Mouse (Mus musculus): Measurements from ENCODE around the gene Tbc1d30. TPM values are rescaled to one million over a fixed set of nuclear protein-coding genes. Genes with fewer than 3 reads are reported as not detected.
A peak's percentile ranks its signal among the peaks of the same experiment; 100 is the strongest.

Tbc1d30 gene
- total RNA-seq, 2 experiments from 2014 or later: 7.3 TPM; not detected in 1

GRCm38 (mm10) chr10:121315321-121316283 is 35.5 kb downstream of the Tbc1d30 start:
- ATAC-seq (replicated peaks; ENCODE audit: poor library complexity, severe bottlenecking): peak; percentile 66

- no peak for ATAC-seq (replicated peaks; ENCODE audit: poor library complexity, severe bottlenecking)
Measured at GRCm38 (mm10) chr10:121314186-121314585, 36.9 kb downstream of the Tbc1d30 start.

- ATAC-seq (replicated peaks; ENCODE audit: poor library complexity, severe bottlenecking): no peak
Measured at GRCm38 (mm10) chr10:121313049-121313448, 38.0 kb downstream of the Tbc1d30 start.

GRCm38 (mm10) chr10:121310511-121311221 is 40.4 kb downstream of the Tbc1d30 start:
- peak; percentile 55 for ATAC-seq (replicated peaks; ENCODE audit: poor library complexity, severe bottlenecking)

- ATAC-seq (replicated peaks; ENCODE audit: poor library complexity, severe bottlenecking): 0 out of 2 replicates have a peak, but pooled peaks have one; percentile 1
Measured at GRCm38 (mm10) chr10:121309801-121310510, 41.1 kb downstream of the Tbc1d30 start.

- no peak; the same call in 1 of the 2 replicates for ATAC-seq (replicated peaks; ENCODE audit: poor library complexity, severe bottlenecking)
Measured at GRCm38 (mm10) chr10:121309123-121309655, 41.9 kb downstream of the Tbc1d30 start.

- peak; percentile 94 for ATAC-seq (replicated peaks; ENCODE audit: poor library complexity, severe bottlenecking)
Measured at GRCm38 (mm10) chr10:121305441-121305840, 45.6 kb downstream of the Tbc1d30 start.

GRCm38 (mm10) chr10:121303559-121303958 is 47.5 kb downstream of the Tbc1d30 start:
- no peak for ATAC-seq (replicated peaks; ENCODE audit: poor library complexity, severe bottlenecking)

GRCm38 (mm10) chr10:121301868-121302267 is 49.2 kb downstream of the Tbc1d30 start:
- ATAC-seq (replicated peaks; ENCODE audit: poor library complexity, severe bottlenecking): no peak

- no peak for ATAC-seq (replicated peaks; ENCODE audit: poor library complexity, severe bottlenecking)
Measured at GRCm38 (mm10) chr10:121300659-121301058, 50.4 kb downstream of the Tbc1d30 start.

- peak; percentile 69 for ATAC-seq (replicated peaks; ENCODE audit: poor library complexity, severe bottlenecking)
Measured at GRCm38 (mm10) chr10:121297054-121297701, 53.9 kb downstream of the Tbc1d30 start.

- no peak for ATAC-seq (replicated peaks; ENCODE audit: poor library complexity, severe bottlenecking)
Measured at GRCm38 (mm10) chr10:121294471-121294870, 56.6 kb downstream of the Tbc1d30 start.

GRCm38 (mm10) chr10:121293829-121294228 is 57.2 kb downstream of the Tbc1d30 start:
- ATAC-seq (replicated peaks; ENCODE audit: poor library complexity, severe bottlenecking): peak; percentile 50

GRCm38 (mm10) chr10:121291272-121291917 is 59.7 kb downstream of the Tbc1d30 start:
- no peak for ATAC-seq (replicated peaks; ENCODE audit: poor library complexity, severe bottlenecking)

- ATAC-seq (replicated peaks; ENCODE audit: poor library complexity, severe bottlenecking): no peak
Measured at GRCm38 (mm10) chr10:121290682-121291078, 60.4 kb downstream of the Tbc1d30 start.

- ATAC-seq (replicated peaks; ENCODE audit: poor library complexity, severe bottlenecking): peak; percentile 90
Measured at GRCm38 (mm10) chr10:121289970-121290681, 61.0 kb downstream of the Tbc1d30 start.

- ATAC-seq (replicated peaks; ENCODE audit: poor library complexity, severe bottlenecking): no peak
Measured at GRCm38 (mm10) chr10:121282926-121283325, 68.2 kb downstream of the Tbc1d30 start.

GRCm38 (mm10) chr10:121282436-121282835 is 68.6 kb downstream of the Tbc1d30 start:
- ATAC-seq (replicated peaks; ENCODE audit: poor library complexity, severe bottlenecking): no peak; the same call in 1 of the 2 replicates
